Mouse (Mus musculus) kidney, postnatal 36 days (tissue): ENCODE data around the gene Fbxw2.
"Not testable (repeated sequence)": the region's sequence is repeated elsewhere in the genome, so short reads cannot be mapped to it uniquely, and the experiment has no call there.

Experiments used
- DNase-seq, 2 experiments: peaks; one replicate each; pipeline ENCODE4 v3.0.0; 2021 to 2022; ENCODE audit warnings: mixed read lengths in 2 of 2

Gene Fbxw2

DNA sequence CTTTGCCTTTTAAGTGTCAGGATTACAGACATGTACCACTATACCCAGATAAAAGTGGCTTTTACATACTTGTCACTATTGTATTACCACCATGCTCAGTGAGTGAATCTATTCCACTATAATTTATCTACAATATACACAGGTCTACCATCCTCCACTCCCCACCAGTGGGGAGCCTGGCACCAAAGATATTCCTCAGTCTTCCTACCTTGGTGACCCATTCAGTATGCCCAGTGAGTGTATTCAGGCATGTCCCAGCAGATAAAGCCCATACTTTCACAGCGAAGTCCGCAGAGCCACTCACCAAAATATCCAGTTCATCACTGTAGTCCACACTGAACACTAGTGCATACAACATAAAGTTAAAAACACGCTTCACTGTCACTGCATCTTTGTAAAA is 15.3 kb downstream of the Fbxw2 start:
- DNase-seq = no peak

DNA sequence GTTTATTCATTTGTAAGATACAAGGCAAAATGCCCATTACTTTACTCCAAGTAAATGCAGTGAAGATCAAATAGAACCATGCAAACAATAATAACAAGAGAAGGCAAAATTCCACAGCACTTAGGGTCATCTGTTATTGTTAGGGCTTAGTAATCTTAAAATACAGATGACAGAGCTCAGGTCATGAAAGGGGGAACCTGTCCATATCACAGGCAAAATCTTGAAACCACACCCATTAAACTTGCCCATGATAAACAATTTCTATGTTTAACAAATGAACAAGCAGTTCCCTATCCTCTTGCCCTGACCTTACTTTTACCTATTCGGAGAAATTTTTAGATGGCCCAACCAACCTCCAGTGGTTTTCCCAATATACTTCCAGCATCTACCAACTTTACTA is 16.5 kb downstream of the Fbxw2 start:
- DNase-seq = no peak

DNA sequence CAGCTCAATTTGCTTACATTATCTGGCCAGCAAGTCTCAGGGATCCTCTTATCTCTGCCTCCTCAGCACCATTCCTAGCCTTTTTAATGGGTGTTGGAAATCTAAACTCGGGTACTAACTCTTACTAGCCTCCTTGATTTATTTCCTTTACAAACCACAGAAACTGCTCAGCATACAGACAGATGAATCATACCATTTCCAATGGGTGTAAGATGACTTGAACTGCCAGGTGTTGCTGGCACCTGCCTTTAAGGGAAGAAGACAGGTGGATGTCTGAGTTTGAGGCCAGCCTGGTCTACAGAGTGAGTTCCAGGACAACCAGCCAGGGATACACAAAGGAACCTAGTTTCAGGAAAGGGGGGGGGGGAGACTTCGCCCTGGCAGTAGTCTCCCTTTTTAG is 18.1 kb downstream of the Fbxw2 start:
- no peak for DNase-seq

DNA sequence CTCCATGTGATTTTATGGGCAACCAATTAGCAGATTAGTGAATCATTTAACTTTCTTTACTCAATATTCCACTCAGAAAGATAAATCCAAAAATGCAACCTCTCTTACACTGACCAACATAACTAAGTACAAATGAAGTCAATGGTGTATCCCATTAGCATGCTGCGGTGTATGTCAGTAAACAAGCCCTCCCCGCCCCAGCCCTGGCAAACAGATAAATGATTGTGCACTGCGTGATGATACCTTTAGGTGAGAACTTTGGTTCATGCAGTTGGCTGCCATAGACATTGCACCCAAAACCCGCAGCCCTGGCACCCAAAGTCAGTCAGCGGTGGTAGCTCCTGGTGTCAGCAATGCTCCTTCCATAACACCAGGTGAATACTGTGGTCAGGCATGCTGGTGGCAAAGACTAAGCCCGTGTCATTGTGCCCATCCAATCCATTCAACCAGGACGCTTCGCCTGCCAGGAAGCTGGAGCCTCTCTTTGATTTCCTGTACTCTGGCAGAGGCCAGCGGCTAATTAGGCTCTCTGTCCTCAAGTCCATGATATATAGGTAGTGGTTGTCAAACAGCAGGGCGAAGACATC is 20.7 kb downstream of the Fbxw2 start:
- DNase-seq = peak in 1 of 2 experiments; percentile 24

DNA sequence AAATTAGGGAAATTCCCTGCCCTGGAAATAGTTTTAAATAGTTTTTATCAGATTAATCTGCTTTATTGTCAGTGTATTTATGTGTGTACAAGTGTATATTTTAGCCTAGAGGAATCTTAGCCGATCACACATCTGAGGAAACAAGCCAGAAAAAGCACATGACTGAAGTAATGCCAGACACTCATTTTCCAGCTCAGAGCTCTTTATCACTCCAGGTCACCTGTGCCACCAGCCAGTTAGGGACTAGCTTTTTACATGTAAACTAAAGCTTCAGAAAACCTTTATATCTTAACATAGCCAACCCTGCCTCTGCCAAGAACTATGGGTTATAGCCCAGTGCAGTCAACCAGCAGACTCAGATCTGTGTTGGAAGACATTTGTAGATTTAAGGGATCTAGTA is 21.3 kb downstream of the Fbxw2 start:
- DNase-seq = peak; percentile 47 to 59

DNA sequence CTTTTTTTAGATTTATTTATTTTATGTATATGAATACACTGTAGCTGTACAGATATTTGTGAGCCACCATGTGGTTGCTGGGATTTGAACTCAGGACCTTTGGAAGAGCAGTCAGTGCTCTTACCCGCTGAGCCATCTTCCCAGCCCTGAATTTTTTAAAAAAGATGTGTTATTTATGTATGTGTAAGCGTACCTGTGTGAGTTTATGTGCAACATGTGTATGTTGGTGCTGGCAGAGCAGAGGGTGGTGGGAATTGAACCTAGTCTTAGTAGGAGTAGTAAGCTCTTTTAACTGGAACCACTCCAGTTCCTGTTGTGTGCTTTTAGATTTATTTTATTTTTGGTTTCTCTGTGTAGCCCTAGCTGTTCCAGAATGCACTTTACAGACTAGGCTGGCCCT is 21.9 kb downstream of the Fbxw2 start:
- no peak for DNase-seq

DNA sequence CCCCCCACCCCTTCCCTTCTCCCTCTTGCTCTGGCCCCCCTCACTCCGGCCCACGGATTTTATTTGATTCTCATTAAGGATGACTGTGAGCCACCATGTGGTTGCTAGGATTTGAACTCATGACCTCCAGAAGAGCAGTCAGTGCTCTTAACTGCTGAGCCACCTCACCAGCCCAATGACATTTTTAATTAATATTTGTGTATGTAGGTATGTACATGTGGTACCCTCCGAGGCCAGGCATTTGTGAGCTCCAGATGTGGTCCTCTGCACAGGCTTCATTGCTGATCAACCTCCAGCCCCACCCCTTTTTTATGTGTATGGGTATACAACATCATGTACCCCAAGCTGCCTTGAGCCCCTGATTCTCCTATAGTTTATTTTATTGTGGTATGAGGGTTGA is 22.4 kb downstream of the Fbxw2 start:
- DNase-seq = no peak

DNA sequence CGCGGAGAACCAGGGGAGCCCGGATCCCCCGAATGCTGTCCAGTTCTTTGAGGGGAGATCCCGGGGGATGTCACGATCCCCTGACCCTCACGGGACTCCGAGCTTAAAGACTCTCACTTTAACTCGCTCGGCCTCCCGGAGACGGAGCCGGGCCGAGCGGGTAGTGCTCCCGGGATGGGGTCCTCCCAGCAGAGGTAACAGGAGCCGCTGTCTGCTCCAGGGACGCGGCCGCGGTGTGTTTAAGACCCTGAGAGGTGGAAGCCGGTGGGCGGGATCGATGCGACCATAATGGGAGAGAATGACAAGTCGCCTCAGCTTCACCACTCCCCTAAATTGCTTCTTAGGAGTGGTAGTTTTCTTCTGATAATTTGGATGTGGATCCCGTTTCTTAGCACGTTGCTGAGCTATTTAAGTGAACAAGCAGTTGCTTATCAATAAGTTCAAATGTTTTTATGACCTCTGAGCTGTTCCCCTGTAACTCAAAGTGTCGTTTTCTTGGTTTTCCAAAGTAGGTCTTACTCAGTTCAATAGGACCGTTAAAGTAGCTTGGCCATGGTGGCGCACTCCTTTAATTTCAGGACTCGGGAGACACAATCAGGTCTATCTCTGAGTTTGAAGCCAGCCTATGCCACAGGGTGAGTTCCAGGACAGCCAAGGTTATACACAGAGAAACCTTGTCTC is 23.4 kb downstream of the Fbxw2 start:
- peak; percentile 34 to 45 for DNase-seq

DNA sequence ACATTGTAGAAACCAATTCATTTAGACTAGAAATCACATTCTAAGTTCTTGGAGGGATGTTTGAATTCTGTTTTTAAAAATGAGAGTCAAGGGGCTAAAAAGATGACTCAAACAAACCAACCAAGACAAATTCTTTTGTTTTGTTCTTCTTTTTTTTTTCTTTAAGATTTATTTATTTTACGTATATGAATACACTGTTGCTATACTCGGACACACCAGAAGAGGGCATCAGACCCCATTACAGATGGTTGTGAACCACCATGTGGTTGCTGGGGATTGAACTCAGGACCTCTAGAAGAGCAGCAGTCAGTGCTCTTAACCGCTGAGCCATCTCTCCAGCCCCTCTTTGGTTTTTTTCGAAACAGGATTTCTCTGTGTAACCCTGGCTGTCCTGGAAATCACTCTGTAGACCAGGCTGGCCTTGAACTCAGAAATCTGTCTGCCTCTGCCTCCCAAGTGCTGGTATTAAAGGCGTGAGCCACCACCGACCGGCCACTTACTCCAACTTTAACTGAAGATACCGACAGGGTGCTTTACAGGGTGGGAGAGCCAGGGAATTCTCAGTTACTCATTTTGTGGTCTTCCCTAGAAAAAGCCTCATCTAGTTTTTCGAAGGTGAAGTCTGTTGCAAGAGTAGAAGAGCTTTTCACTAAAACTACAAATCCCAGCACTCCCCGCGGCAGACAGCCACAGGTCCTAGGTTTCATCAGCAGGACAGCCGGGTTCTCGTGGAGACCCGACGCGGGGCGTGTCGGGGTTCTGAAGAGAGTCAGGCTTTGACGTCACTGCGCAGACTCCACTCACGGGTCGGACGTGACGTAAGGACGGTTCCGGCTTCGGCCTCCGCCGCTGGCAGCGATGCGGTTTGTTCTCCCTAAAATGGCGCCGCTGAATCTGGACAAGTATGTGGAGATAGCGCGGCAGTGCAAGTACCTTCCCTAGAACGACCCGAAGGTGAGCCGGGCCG is 24.3 kb downstream of the Fbxw2 start:
- peak; percentile 98 to 99 for DNase-seq

DNA sequence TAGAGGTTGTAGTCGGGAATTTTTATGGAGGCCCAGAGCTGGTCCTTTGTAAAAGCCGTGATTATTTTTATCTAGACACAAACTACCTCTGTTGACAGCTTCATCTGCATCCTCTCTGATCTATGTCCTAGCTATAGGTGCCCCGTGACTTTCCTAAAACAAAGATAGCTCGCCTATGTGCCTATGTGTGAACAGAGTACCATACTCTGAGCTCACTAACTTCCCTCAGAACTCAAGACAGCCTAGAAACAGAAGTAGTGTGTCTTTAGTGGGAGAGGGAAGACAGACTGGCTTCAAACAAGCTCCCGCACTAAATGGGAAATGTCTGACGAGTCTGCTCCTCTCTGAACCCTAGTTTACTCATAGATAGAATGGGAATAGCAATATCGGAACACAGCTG is 25.7 kb downstream of the Fbxw2 start:
- no peak for DNase-seq

DNA sequence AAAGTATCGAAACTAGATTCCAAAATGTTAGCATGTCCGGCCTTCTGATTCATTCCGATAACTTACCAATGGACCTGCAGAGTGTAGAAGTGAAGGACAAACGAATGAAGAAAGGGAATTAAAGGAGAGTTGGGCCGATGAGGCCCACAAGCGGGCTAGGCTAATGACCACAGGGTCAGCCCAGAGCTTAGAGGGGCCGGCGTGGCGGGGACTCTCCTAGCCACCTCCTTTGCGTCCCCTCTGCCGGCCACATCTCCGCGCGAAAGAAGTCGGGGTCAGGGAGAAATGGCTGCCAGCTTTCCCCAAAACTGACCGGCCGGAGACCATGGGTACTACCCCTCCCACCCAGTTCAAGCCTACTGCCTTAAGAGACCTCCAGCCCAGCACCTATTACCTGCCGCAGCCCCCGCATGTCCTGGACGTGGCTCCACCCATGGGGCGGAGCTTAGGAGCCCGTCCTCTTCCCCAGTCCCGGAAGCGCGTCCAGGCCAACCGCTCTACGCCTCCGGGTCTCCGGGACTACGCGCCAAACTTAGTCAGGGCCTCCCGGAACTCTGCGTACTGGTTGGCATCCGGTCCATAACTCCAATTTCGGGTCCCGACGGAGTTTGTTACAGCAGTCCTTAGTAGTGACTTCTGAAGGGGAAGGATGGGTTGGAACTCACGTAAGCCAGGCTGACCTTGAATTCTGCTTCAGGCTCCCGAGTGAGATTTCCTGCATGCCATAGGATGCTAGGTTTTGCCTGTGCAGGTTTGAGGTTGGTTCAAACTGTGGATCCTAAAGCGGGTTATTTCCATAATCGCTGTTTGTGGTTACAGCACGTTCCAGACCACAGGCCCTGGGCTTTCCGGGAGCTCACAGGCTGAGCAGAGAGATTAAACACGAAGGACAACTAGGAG is 26.5 kb downstream of the Fbxw2 start, which contains the start of gene Rabepk:
TSS of gene Rabepk (minus strand) at position 556 of the 900 bp plus-strand sequence.
- DNase-seq = peak; percentile 91 to 94

DNA sequence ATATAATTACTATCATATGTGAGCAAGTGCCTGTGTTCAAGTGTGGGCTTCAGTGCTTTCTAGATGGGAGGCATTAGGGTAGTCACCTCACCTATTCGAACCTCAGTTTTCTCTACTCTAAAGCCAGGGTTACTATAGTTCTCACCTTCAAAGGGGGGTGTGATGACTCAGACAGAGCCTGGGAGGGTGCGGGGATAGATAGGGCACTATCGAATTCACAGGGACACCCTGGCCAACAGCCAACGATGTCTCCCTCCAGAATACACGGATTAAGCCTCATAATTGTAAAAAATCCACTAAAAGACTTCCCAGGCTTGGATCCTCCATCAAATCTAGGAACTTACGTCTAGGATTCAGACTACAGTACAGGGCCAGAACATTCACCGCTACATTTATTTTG is 30.7 kb downstream of the Fbxw2 start:
- no peak for DNase-seq

DNA sequence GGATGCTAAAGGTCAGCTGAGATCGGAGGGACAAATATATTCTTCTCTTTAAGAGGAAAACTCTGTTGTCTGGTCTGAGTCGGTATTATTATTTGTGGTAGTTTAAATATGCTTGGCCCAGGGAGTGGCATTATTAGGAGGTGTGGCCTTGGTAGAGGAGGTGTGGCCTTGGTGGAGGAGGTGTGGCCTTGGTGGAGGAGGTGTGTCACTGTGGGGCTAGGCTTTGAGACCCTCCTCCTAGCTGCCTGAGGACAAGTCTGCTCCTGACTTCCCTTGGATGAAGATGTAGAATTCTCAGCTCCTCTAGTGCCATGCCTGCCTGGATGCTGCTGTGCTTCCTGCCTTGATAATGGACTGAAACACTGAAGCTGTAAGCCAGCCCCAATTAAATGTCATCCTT is 31.6 kb downstream of the Fbxw2 start:
- no peak for DNase-seq

DNA sequence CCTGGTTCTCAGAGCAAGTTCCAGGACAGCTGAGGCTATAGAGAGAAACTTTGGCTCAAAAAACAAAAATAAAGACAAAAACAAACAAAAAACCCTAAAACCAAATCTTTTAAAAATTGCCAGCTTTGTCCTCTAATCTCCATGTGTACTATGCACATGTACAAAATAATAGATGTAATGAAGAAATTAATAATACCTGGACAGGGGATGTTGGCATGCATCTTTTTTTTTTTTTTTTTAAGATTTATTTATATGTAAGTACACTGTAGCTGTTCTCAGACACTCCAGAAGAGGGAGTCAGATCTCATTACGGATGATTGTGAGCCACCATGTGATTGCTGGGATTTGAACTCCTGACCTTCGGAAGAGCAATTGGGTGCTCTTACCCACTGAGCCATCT is 33.6 kb downstream of the Fbxw2 start:
- not testable (repeated sequence) for DNase-seq

DNA sequence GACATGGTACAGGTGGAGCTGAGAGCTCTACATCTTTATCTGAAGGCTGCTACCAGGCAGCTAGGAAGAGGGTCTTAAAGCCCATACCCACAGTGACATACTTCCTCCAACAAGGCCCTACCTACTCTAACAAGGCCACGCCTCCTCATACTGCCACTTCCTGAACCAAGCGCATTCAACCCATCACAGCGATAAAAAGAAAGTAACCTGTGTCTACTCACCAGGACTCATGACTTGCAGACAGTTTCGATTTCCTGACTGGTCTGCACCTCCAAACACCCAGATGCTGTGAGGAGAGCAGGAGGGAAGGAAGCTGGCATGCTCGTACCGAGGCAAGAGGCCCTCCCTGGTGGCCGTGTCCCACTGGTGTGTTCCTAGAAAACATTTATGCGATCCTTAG is 35.8 kb downstream of the Fbxw2 start:
- DNase-seq = no peak

DNA sequence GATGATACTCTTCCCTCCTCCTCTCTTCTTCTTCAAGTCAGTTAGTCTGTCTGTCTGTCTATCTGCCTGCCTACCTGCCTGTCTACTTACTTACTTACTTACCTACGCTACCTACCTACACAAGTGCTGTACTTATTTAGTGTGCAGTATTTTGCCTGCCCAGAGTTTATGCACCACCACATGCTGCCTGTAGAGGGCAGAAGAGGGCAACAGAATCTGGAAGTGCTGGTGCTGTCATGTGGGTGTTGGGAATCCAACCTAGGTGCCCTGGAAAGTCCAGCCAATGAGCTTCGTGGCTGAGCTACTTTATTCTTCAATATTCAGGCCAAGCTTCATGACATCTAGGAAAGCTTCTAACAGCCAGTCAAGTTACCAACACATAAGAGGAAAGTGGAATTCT is 42.0 kb downstream of the Fbxw2 start:
- peak; percentile 45 to 75 for DNase-seq

DNA sequence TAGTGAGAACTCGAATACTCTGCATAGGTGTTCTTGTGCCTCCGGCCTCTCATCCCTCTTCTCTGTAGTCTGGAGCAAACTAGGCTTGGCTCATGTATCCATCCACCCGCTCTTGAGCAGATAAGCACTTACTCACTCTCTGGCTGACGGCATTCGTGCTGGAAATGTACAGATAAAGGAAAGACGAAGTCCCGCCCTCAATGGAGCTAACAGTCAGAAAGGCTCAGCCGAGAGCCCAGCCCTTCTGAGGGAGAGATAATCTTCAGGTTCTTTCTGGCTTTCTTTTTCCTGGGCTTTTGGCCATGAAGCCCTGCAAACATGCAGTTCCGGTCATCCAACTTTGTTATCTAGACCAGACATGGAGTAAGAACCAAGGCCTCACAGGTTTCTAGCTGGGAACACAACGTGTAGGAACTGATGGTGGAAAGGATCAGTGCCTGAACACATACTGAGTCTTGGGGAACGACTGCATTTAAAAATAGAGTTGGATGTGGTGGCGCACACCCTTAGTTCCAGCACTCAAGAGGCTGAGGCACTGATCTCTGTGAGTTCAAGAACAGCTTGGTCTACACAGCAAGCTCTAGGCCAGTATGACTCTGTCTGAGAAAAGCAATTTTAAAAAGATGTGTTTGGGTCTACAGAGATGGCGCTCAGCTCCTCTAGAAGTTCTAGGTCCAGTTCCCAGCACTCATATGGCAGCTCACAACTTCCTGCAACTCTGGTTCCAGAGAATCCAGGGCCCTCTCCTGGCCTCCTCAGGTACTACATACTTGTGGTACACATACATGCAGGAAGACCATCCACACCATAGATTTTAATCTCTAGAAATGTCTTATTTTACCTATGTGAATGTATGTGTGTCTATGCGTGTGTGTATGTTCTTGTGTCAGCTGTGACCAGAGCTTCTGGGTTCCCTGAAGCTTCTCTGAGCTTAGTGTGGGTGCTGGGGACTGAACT is 42.8 kb downstream of the Fbxw2 start:
- no peak for DNase-seq

DNA sequence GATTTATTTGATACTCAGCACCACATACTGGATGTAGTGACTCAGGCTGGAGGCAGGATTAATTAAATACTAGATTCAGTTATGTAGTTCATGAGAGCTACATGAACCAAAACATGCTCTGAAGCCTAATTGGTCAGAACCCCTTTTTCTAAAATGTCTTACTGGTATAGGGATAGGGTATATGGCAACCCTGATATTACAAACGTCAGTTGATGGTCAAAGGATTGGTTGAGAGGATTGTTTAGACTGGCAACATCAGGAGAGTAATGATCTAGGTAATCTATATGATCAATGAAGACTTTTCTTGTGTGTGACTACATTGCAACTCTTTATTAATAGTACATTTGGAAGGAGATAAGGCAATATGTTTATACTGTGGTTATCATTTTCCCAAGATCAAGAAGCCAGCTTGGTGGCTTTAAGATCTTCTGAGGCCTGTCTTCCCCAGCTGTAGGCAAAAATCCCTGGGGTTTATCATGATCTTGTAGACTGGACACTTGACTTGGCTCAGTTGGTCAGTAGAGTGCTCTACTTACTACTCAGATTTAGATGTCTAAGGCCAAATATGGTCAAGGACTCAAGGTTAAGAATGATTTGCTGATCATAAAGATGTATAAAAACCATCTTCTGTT is 48.8 kb downstream of the Fbxw2 start:
- DNase-seq = no peak

DNA sequence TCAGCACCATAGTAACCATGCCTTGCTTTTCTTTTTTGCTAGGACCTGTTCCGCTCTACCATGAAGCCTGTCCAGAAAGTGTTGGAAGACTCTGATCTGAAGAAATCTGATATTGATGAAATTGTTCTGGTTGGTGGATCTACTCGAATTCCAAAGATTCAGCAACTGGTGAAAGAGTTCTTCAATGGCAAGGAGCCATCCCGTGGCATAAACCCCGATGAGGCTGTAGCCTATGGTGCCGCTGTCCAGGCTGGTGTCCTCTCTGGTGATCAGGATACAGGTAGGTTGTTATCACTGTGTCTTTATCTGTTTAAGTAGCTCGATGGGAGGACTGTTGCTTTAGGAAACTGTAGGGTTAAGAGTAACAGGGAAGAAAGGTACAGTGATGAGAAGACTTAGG is 51.6 kb downstream of the Fbxw2 start:
- no peak for DNase-seq

DNA sequence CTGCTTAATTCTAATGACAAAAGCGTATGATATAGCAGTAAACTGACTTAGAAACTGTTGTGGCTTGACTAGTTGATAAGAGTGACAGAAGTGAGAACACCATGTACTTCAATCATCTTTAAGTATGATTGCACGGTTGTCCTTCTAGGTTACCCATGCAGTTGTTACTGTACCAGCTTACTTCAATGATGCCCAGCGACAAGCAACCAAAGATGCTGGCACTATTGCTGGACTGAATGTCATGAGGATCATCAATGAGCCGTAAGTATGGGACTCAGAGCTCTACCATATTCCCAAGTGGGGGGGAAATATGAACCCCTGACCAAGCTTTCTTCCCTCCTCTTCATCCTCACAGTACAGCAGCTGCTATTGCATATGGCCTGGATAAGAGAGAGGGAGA is 52.4 kb downstream of the Fbxw2 start:
- no peak for DNase-seq
